Comparison of ENCODE assay signal across 23 mouse cellular contexts in genomic region chr3:95337345-95337744, GRCm38 (mm10). TPM values are rescaled to one million over a fixed set of nuclear protein-coding genes. Genes with fewer than 3 reads are reported as not detected.
DNase-seq lines count a peak whose midpoint lies in the region; TF ChIP-seq lines count a peak whose summit lies in the region.
"Had no signal": no experiment of that assay in that cellular context is flagged by ENCODE, and none has a peak within 500 bp of the region (broad histone marks: within the 10 kb centered on the region; RNA-seq: fewer than 3 reads in every experiment).

No protein-coding gene starts in this region.

- H3K79me2 ChIP-seq in MEL (ENCODE audit: control insufficient read depth, insufficient read depth, low read length, poor library complexity), result no peaks in the 10 kb centered on the region

- H3K27me3 ChIP-seq in kidney, adult 2 months (replicated peaks; ENCODE audit: control insufficient read depth, insufficient read depth, low read length), result no peaks in the 10 kb centered on the region
- H3K27me3 ChIP-seq in MEL (ENCODE audit: control insufficient read depth in 1 of 2, insufficient read depth in 2 of 2, low read length in 2 of 2), result no peaks in the 10 kb centered on the region
- H3K27me3 ChIP-seq: CH12.LX; embryonic facial prominence, embryonic 13.5 days; embryonic facial prominence, embryonic 15.5 days; forebrain, embryonic 12.5 days had no signal

- no peaks in the 10 kb centered on the region; the same call in 1 of the 2 replicates for H3K4me1 ChIP-seq in kidney, adult 2 months (ENCODE audit: control insufficient read depth, insufficient read depth, low read length)
- no peaks in the 10 kb centered on the region for H3K4me1 ChIP-seq in MEL (ENCODE audit: control insufficient read depth in 1 of 2, insufficient read depth in 2 of 2, low read length in 2 of 2)
- H3K4me1 ChIP-seq: embryonic facial prominence, embryonic 13.5 days; embryonic facial prominence, embryonic 15.5 days; forebrain, embryonic 10.5 days; forebrain, embryonic 12.5 days had no signal

- no peak for TF ChIP-seq CTCF in kidney, adult 2 months (conservative IDR thresholded peaks at IDR 0.05; ENCODE audit: insufficient read depth, insufficient read length, low read depth, low read length)
- no peak for TF ChIP-seq CTCF in MEL (IDR thresholded peaks at IDR 0.05 in 2 of 3, conservative IDR thresholded peaks at IDR 0.05 in 1 of 3; ENCODE audit: control insufficient read depth in 1 of 3, insufficient read depth in 1 of 3, low read depth in 2 of 3, low read length in 3 of 3, poor library complexity in 1 of 3, severe bottlenecking in 1 of 3)

- peak; percentile 86 for DNase-seq in heart, adult 11 months
- DNase-seq in heart, adult 8-10 months (ENCODE audit: low spot score), result no peak
- DNase-seq in kidney, adult 2 months, result peak; percentile 42
- no peak for DNase-seq in kidney, postnatal 36 days
- no peak for DNase-seq in MEL (ENCODE audit: low read depth, low spot score)
- DNase-seq: adrenal gland, adult 2 months; adrenal gland, postnatal 10 days; adrenal gland, postnatal 25 days; B cell, adult 2 months; cerebellum, adult 11 months; cerebellum, adult 18-20 months; cerebellum, adult 8-10 months; cerebellum, adult 9-11 months; cerebellum, postnatal 14 days; cerebellum, postnatal 36 days; embryo, embryonic 11 days had no signal

- no peak overlapping the region for H3K4me3 ChIP-seq in kidney, adult 2 months (ENCODE audit: insufficient read depth, low read depth, low read length)
- H3K4me3 ChIP-seq in MEL (ENCODE audit: control insufficient read depth in 1 of 2, insufficient read depth in 1 of 2, low read depth in 2 of 2, low read length in 2 of 2), result no peak overlapping the region
- H3K4me3 ChIP-seq: embryonic facial prominence, embryonic 13.5 days; embryonic facial prominence, embryonic 15.5 days; erythroblast, embryonic 14.5 days; forebrain, embryonic 10.5 days; forebrain, embryonic 12.5 days had no signal

- H3K9ac ChIP-seq in MEL (ENCODE audit: control insufficient read depth, low read depth, low read length, poor library complexity, severe bottlenecking), result no peak overlapping the region
- H3K9ac ChIP-seq: embryonic facial prominence, embryonic 13.5 days; embryonic facial prominence, embryonic 15.5 days; forebrain, embryonic 12.5 days had no signal

- H3K27ac ChIP-seq in kidney, adult 2 months (ENCODE audit: insufficient read depth, low read depth, low read length), result no peak overlapping the region
- no peak overlapping the region for H3K27ac ChIP-seq in MEL (ENCODE audit: control insufficient read depth, low read depth, low read length)
- H3K27ac ChIP-seq: embryonic facial prominence, embryonic 13.5 days; embryonic facial prominence, embryonic 15.5 days; forebrain, embryonic 10.5 days; forebrain, embryonic 12.5 days had no signal

- TF ChIP-seq EP300 in MEL (IDR thresholded peaks at IDR 0.05; ENCODE audit: low read depth in 1 of 2, low read length in 2 of 2), result no peak

- H3K36me3 ChIP-seq in kidney, adult 2 months (ENCODE audit: control insufficient read depth, insufficient read depth, low read length), result peaks cover 9% of the 10 kb centered on the region
- peaks cover 0 to 89% of the 10 kb centered on the region in 2 experiments; a peak in 2 of 4 replicates for H3K36me3 ChIP-seq in MEL (ENCODE audit: control insufficient read depth in 1 of 2, insufficient read depth in 2 of 2, low read length in 2 of 2)

- no peak for TF ChIP-seq RAD21 in MEL (IDR thresholded peaks at IDR 0.05; ENCODE audit: low read depth, low read length)

- H3K9me3 ChIP-seq in MEL (replicated peaks; ENCODE audit: insufficient read depth, low read length), result no peaks in the 10 kb centered on the region
- H3K9me3 ChIP-seq: embryonic facial prominence, embryonic 13.5 days; embryonic facial prominence, embryonic 15.5 days; forebrain, embryonic 10.5 days; forebrain, embryonic 12.5 days; G1E had no signal

- 78% methylated on average over 4 of the region's 4 CpGs for WGBS in kidney, adult 2 months

- no peak for TF ChIP-seq POLR2A in kidney, adult 2 months (IDR thresholded peaks at IDR 0.05; ENCODE audit: low read depth, low read length)
- peak in 1 of 2 experiments; percentile 33; a peak in 1 of 4 replicates for TF ChIP-seq POLR2A in MEL (IDR thresholded peaks at IDR 0.05; ENCODE audit: control insufficient read depth in 1 of 2, insufficient read depth in 1 of 2, low read depth in 1 of 2, low read length in 2 of 2, poor library complexity in 1 of 2)

TF ChIP-seq in MEL, 35 proteins besides CTCF, POLR2A, EP300 and RAD21:
- TF ChIP-seq POLR2AphosphoS2 (IDR thresholded peaks at IDR 0.05; ENCODE audit: low read length), result peak; percentile 48; the same call in 1 of the 2 replicates
- TF ChIP-seq ZNF384 (IDR thresholded peaks at IDR 0.05; ENCODE audit: low read depth, low read length), result no peak
- no peak for TF ChIP-seq ELF1 (IDR thresholded peaks at IDR 0.05; ENCODE audit: low read depth, low read length)
- TF ChIP-seq HCFC1 (IDR thresholded peaks at IDR 0.05; ENCODE audit: low read depth, low read length), result no peak
- no peak for TF ChIP-seq JUND (IDR thresholded peaks at IDR 0.05; ENCODE audit: low read depth, low read length)

RNA-seq across cellular contexts. Expression of gene Setdb1, which starts 19.7 kb away (rescaled TPM):
- 10 to 100 TPM; 10.1 to 12.0 (median 10.4) TPM for total RNA-seq in heart, adult 8-10 months (2022)
- polyA plus RNA-seq in kidney, adult 2 months (2012; rRNA removed), result 11.4 and 11.6 TPM in 2 replicates
- 91.0 and 101 TPM in 2 replicates for total RNA-seq in MEL (2012; rRNA removed)
- 100 to 1,000 TPM in 1 of 2 experiments, not detected in 1; 116 TPM for polyA plus RNA-seq in MEL (2012; ENCODE audit: insufficient read depth in 1 of 2, insufficient read length in 2 of 2, low read depth in 1 of 2, low replicate concordance in 2 of 2, missing spikeins in 1 of 2)

RNA-seq across cellular contexts. Expression of gene Cers2, which starts 22.8 kb away (rescaled TPM):
- total RNA-seq in heart, adult 8-10 months (2022), result 10 to 100 TPM; 30.6 to 35.5 (median 33.4) TPM
- polyA plus RNA-seq in kidney, adult 2 months (2012; rRNA removed), result 143 and 173 TPM in 2 replicates
- 240 and 307 TPM in 2 replicates for total RNA-seq in MEL (2012; rRNA removed)
- 100 to 1,000 TPM; 134 to 357 TPM for polyA plus RNA-seq in MEL (2012; ENCODE audit: insufficient read depth in 1 of 2, insufficient read length in 2 of 2, low read depth in 1 of 2, low replicate concordance in 2 of 2, missing spikeins in 1 of 2)

RNA-seq across cellular contexts. Expression of gene Anxa9, which starts 30.4 kb away (rescaled TPM):
- total RNA-seq in heart, adult 8-10 months (2022), result 1 to 10 TPM in 1 of 4 experiments, under 1 TPM in 2, not detected in 1; 0.52 to 1.5 (median 0.66) TPM
- polyA plus RNA-seq in kidney, adult 2 months (2012; rRNA removed), result 5.6 and 6.3 TPM in 2 replicates
- total RNA-seq in MEL (2012; rRNA removed), result 7.7 and 7.8 TPM in 2 replicates
- 10 to 100 TPM in 1 of 2 experiments, not detected in 1; 33.9 TPM for polyA plus RNA-seq in MEL (2012; ENCODE audit: insufficient read depth in 1 of 2, insufficient read length in 2 of 2, low read depth in 1 of 2, low replicate concordance in 2 of 2, missing spikeins in 1 of 2)

RNA-seq across cellular contexts. Expression of gene Prune1, which starts 55.5 kb away (rescaled TPM):
- 10 to 100 TPM; 26.3 to 27.9 (median 27.2) TPM for total RNA-seq in heart, adult 8-10 months (2022)
- 25.6 and 27.0 TPM in 2 replicates for polyA plus RNA-seq in kidney, adult 2 months (2012; rRNA removed)
- 28.5 and 32.4 TPM in 2 replicates for total RNA-seq in MEL (2012; rRNA removed)
- 10 to 100 TPM in 1 of 2 experiments, not detected in 1; 51.8 TPM for polyA plus RNA-seq in MEL (2012; ENCODE audit: insufficient read depth in 1 of 2, insufficient read length in 2 of 2, low read depth in 1 of 2, low replicate concordance in 2 of 2, missing spikeins in 1 of 2)

RNA-seq across cellular contexts. Expression of gene Mindy1, which starts 56.2 kb away (rescaled TPM):
- 10 to 100 TPM; 19.5 to 23.8 (median 21.3) TPM for total RNA-seq in heart, adult 8-10 months (2022)
- polyA plus RNA-seq in kidney, adult 2 months (2012; rRNA removed), result 120 and 155 TPM in 2 replicates
- 203 and 265 TPM in 2 replicates for total RNA-seq in MEL (2012; rRNA removed)
- polyA plus RNA-seq in MEL (2012; ENCODE audit: insufficient read depth in 1 of 2, insufficient read length in 2 of 2, low read depth in 1 of 2, low replicate concordance in 2 of 2, missing spikeins in 1 of 2), result 100 to 1,000 TPM in 1 of 2 experiments, not detected in 1; 234 TPM

Comparison
In these comparisons a context has a peak if more than half of its experiments do, and no peak if none do; other contexts are left out.
1. DNase-seq: peak in heart, adult 11 months (single experiment) and kidney, adult 2 months (single experiment); none in heart, adult 8-10 months (single experiment), kidney, postnatal 36 days (0 of 2) and MEL (single experiment).